Mouse (Mus musculus) embryonic facial prominence, embryonic 11.5 days (tissue): ENCODE measurements around the gene Aqp9. TPM values are rescaled to one million over a fixed set of nuclear protein-coding genes. Genes with fewer than 3 reads are reported as not detected.

Source experiments
- ATAC-seq: fragments of 200-750 bp; cut with Nextera tagmentation; replicated peaks from 2 replicates; pipeline ENCODE4 v1.8.0; 2017; ENCODE audit warnings: low read depth; ENCODE audit not compliant: insufficient number of reproducible peaks, low FRiP score, low TSS enrichment
- DNase-seq: peaks from one replicate; pipeline ENCODE4 v3.0.0-alpha.2; 2015; ENCODE audit warnings: low spot score
- H3K27ac ChIP-seq: fragments of 300-500 bp; sonication (generic); replicated peaks from 2 replicates; pipeline ENCODE4 v1.5.1; 2014; ENCODE audit warnings: mild to moderate bottlenecking, low read depth, low read length, control low read depth
- H3K27me3 ChIP-seq: fragments of 300-500 bp; sonication (generic); 2 replicates; pipeline ENCODE4 v1.6.1; 2014; ENCODE audit warnings: mild to moderate bottlenecking, low read length, moderate library complexity, mixed read lengths; ENCODE audit not compliant: control insufficient read depth, insufficient read depth
- H3K36me3 ChIP-seq: fragments of 300-500 bp; sonication (generic); replicated peaks from 2 replicates; pipeline ENCODE4 v1.6.1; 2014; ENCODE audit warnings: low read depth, mild to moderate bottlenecking, low read length, moderate library complexity, mixed read lengths; ENCODE audit not compliant: control insufficient read depth, insufficient read depth
- H3K4me1 ChIP-seq: fragments of 300-500 bp; sonication (generic); 2 replicates; pipeline ENCODE4 v1.6.1; 2014; ENCODE audit warnings: low read length, mixed read lengths; ENCODE audit not compliant: control insufficient read depth, insufficient read depth
- H3K4me2 ChIP-seq: fragments of 300-500 bp; sonication (generic); 2 replicates; pipeline ENCODE4 v1.6.1; 2014; ENCODE audit warnings: low read depth, mild to moderate bottlenecking, control low read depth, low read length, moderate library complexity
- H3K4me3 ChIP-seq: fragments of 300-500 bp; sonication (generic); 2 replicates; pipeline ENCODE4 v1.5.1; 2014; ENCODE audit warnings: low read depth, low read length, control low read depth
- H3K9ac ChIP-seq: fragments of 300-500 bp; sonication (generic); replicated peaks from 2 replicates; pipeline ENCODE4 v1.6.1; 2014; ENCODE audit warnings: mild to moderate bottlenecking, control low read depth, low read length
- H3K9me3 ChIP-seq: fragments of 300-500 bp; sonication (generic); replicated peaks from 2 replicates; pipeline ENCODE4 v1.6.1; 2016; ENCODE audit warnings: mild to moderate bottlenecking, low read length, inconsistent platforms, mixed read lengths; ENCODE audit not compliant: control insufficient read depth
- WGBS: fragments of 180-500 bp; shearing (Covaris S2); extraction: QIAGEN DNeasy Blood & Tissue Kit; methylation state at CpG from one replicate; pipeline ENCODE4 v1.1.7; 2014; 5-methylcytosine and 5-hydroxymethylcytosine counted together
- polyA plus RNA-seq: library from polyadenylated mRNA; unstranded; fragments of >200 nt; fragmentation: Nextera tagmentation; extraction: Ambion mirVana; gene quantifications from 2 replicates; pipeline ENCODE4 v1.2.1, GENCODE M21; 2014

The Aqp9 gene
- 0.17 TPM in 2 replicates for polyA plus RNA-seq

- no peak within 1 kb of the TSS for H3K27ac ChIP-seq
- 46% methylated on average over 12 of the region's 12 CpGs for WGBS
- H3K9me3 ChIP-seq, result no peaks in the 10 kb centered on the region
- no peak within 1 kb of the TSS for H3K4me3 ChIP-seq
- no peak within 1 kb of the TSS for H3K9ac ChIP-seq
- H3K27me3 ChIP-seq, result no peaks in the 10 kb centered on the region
- ATAC-seq (no peak), DNase-seq (no peak)
- H3K4me1 ChIP-seq, result no peaks in the 10 kb centered on the region
- H3K36me3 ChIP-seq, result no peaks in the 10 kb centered on the region
- no peak within 1 kb of the TSS for H3K4me2 ChIP-seq
Measured at GRCm38 (mm10) chr9:71168511-71168910, at the start of gene Aqp9. TSS of gene Aqp9 (minus strand) at chr9:71168682.

DNA sequence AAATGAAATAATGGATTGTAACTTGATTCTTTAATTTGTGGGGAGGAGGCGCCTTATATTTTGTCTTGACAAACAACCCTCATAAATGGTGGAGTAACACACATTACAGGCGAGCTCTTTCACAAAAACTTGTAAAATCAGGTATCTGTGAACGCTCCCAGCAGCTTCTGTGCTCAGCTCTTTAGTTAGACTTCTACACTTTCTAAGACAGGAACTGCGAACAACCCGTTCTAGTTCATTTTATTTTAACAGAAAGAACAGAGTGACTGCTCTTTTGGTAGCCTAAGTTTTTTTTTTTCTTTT, 49.3 kb upstream of the Aqp9 start:
- Histone ChIP-seq H3K27ac (no peak overlapping the region), H3K4me1 (no peaks in the 10 kb centered on the region), H3K27me3 (peaks cover 26% of the 10 kb centered on the region), H3K4me2 (no peak overlapping the region), H3K9me3 (no peaks in the 10 kb centered on the region), H3K9ac (no peak overlapping the region), H3K4me3 (no peak overlapping the region), H3K36me3 (no peaks in the 10 kb centered on the region)
- no peak for ATAC-seq
- peak; percentile 19 for DNase-seq
- 19% methylated on average over 5 of the region's 5 CpGs for WGBS

DNA sequence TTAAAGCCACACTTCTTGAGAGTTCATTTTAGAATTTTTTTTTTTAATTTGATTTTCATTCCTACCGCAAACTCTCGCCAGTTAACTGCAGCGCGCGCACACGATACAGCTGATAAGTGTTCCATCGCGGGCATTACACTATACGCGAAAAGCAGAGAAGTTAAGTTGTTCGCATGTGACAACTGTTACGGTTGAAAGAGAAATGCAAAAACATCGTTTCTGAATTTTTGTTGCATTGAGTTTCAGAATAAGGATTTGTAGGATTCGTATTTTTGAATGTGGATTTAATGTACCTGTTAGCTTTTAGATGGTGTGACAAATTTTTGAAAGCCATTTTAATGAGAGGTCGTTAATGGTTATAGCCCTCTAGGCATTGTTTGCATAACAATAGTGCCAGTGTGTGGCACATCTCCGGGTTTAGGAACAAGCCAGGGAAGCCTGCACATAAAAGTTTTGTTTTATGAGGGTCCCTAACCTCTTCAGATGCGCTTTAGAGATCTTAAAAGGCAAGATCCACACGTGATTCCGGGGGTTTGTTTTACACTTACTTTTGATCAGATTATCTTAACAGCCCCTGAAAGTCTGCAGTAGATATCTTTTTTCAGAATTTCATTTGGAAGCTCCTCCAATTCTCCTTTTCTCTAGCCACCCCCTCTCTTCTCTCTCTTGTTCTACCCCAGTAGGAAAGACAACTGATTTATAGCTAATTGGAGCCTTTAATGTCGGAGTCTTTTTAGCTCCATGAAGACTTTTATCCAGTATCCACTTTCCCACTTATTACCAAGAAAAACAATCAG, 48.7 kb upstream of the Aqp9 start:
- WGBS, result 3% methylated on average over 20 of the region's 20 CpGs
- no peak overlapping the region; the same call in 1 of the 2 replicates for H3K4me2 ChIP-seq
- DNase-seq (peak; percentile 26), ATAC-seq (no peak)
- no peak overlapping the region for H3K27ac ChIP-seq
- H3K9ac ChIP-seq, result no peak overlapping the region
- no peak overlapping the region for H3K4me3 ChIP-seq
- H3K9me3 ChIP-seq, result no peaks in the 10 kb centered on the region
- no peaks in the 10 kb centered on the region for H3K4me1 ChIP-seq
- peaks cover 26% of the 10 kb centered on the region for H3K27me3 ChIP-seq
- no peaks in the 10 kb centered on the region for H3K36me3 ChIP-seq

- H3K4me3 ChIP-seq, result peak overlapping the region; percentile 42
- under 1% methylated on average over 57 of the region's 57 CpGs for WGBS
- H3K36me3 ChIP-seq, result no peaks in the 10 kb centered on the region
- H3K27ac ChIP-seq, result no peak overlapping the region
- ATAC-seq (no peak), DNase-seq (peak; percentile 57)
- H3K4me2 ChIP-seq, result peak overlapping the region; percentile 78
- H3K27me3 ChIP-seq, result peaks cover 26% of the 10 kb centered on the region
- H3K9me3 ChIP-seq, result no peaks in the 10 kb centered on the region
- peak overlapping the region; percentile 15 for H3K9ac ChIP-seq
- H3K4me1 ChIP-seq, result no peaks in the 10 kb centered on the region
Measured at GRCm38 (mm10) chr9:71216036-71216995, 47.8 kb upstream of the Aqp9 start.

DNA sequence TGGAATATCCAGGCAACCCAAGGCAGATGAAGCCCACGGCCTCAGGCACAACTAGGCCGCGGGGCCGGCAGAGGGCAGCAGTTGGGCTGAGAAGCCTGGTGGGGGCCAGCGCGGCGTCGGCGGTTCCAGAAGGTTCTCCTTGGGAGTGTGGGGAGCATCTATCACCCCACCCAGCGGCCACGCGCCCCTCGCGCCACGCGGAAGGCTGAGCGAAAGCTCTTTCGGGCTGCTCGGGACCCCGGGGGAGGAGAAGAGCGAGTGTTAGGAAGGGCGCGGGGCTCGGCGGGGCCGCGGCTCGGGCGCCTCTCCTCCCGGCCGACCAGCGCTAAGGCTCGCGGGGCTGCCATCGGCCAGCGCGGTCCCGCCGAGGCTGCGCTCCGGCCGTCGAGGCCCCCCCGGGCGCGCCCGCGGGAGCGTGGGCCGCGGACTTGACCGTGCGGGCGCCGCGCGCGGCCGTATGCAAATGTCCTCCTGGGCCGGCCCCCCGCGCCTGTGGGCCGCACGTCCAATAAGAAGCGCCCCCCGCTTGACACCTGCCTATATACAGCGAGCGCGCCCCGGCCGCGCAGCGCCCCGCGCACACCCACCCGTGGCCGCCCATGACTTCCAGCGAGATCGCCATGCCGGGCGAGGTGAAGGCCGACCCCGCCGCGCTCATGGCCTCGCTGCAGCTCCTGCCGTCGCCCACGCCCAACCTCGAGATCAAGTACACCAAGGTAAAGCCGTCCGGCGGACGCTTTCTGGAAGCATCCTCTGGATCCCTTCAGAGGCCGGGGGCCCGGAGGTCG, 47.0 kb upstream of the Aqp9 start, which contains the start of gene Aldh1a2:
Aldh1a2 (plus strand) TSS at position 542 of the 788 bp plus-strand sequence.
- peaks cover 26% of the 10 kb centered on the region for H3K27me3 ChIP-seq

DNA sequence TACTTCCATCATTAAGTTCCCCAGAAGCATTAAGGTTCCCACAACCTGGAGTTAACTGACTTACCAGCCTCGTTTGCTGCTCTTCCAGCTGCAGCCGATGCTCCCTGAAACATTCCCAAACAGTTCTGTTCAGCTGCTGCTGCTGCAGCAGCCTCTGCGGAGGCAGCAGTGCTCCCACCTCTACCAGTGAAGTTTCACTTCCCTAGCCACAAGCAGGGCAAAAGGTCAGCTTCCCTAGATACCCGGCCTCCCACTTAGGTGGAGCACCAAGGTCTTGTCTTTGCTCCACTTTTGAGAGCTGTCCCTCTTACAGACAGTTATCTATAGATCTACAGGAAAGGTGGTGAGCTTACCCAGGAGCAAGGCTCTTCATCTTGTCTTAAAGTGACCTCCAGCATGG, 45.2 kb upstream of the Aqp9 start:
- no peaks in the 10 kb centered on the region for H3K36me3 ChIP-seq
- WGBS, result 28% methylated on average over 4 of the region's 4 CpGs
- no peak overlapping the region for H3K9ac ChIP-seq
- H3K27me3 ChIP-seq, result peaks cover 26% of the 10 kb centered on the region
- ATAC-seq, result no peak
- H3K27ac ChIP-seq, result no peak overlapping the region
- DNase-seq, result no peak
- H3K4me1 ChIP-seq, result no peaks in the 10 kb centered on the region
- no peak overlapping the region for H3K4me3 ChIP-seq
- no peak overlapping the region for H3K4me2 ChIP-seq
- H3K9me3 ChIP-seq, result no peaks in the 10 kb centered on the region

More for the DNA sequence above, 47.0 kb upstream of the Aqp9 start, which contains the start of gene Aldh1a2:
- Histone ChIP-seq H3K27ac (no peak within 1 kb of the TSS), H3K4me3 (peak within 1 kb of the TSS; percentile 42), H3K9ac (peak within 1 kb of the TSS; percentile 41), H3K4me1 (no peaks in the 10 kb centered on the region), H3K36me3 (no peaks in the 10 kb centered on the region), H3K4me2 (peak within 1 kb of the TSS; percentile 78), H3K9me3 (no peaks in the 10 kb centered on the region)
- WGBS, result under 1% methylated on average over 86 of the region's 97 CpGs
- DNase-seq (peak; percentile 76), ATAC-seq (peak; percentile 75)

- Histone ChIP-seq H3K9ac (no peak overlapping the region), H3K9me3 (no peaks in the 10 kb centered on the region), H3K4me2 (no peak overlapping the region), H3K4me1 (no peaks in the 10 kb centered on the region), H3K27ac (no peak overlapping the region), H3K36me3 (no peaks in the 10 kb centered on the region), H3K27me3 (peaks cover 18% of the 10 kb centered on the region), H3K4me3 (no peak overlapping the region)
- 8% methylated on average over 2 of the region's 2 CpGs for WGBS
- ATAC-seq (no peak), DNase-seq (peak; percentile 57)
Measured at GRCm38 (mm10) chr9:71210870-71211269, 42.4 kb upstream of the Aqp9 start.
